In the genomic region with DNA sequence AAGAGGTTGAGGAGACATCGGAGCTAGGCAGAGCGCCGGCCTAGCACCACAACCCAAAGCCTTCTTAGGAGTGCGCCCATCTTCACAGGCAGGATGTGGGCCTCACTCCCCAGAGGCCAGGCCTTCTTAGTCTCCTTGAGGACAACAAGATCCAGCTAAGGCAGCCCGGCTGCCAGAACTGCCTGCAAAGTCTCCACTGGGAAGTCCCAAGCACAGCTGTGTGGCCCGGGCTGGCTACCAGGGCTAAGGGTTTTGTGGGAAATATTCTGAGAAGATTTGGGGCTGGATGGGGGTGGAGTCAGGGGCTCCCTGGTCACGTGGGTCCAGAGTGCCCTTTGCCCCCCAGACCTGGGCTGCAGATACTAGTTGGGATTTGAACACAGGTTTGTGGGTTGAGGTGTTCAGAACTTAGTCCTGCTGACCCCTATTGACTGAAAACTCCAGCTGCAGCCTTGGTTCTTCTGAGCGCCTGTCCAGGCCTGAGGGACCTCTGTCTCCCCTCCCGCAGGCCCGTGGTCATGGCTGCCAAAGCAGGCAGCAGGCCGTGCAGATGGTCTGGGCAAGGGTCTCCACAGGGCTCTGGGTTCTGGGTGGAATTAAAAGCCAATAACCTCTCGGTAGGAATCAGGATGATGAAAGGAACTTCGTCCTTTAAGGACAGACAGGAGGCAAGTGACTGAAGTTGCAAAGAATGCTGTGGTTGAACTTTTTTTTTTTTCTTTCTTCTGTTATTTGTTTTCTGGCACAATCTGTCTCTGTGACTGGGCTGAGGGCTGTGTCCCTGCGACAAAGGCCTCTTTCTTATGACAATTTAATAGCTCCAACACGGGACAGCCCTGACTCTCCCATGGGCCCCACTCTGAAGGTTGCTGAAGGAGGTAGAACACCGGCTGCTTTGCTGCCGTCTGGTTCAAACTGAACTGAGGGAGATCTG, we compare ENCODE assay signal across 7 mouse cellular contexts.
A peak's percentile ranks its signal among the peaks of the same experiment; 100 is the strongest.
DNase-seq lines count a peak whose midpoint lies in the region; ATAC-seq and TF ChIP-seq lines count a peak whose summit lies in the region.

No protein-coding gene starts in this region.

- peak overlapping the region; percentile 88 for H3K27ac ChIP-seq in intestine, postnatal 0 days (ENCODE audit: low read depth, low read length)

- intact Hi-C loops in gastrocnemius, postnatal 14 days (cut with DNase I; ENCODE audit: low total_unique reads): loop anchor here (10.0 kb wide), 1 partner anchor 523 kb away; no protein-coding TSS in a partner anchor

- H3K27me3 ChIP-seq in intestine, postnatal 0 days (replicated peaks; ENCODE audit: control insufficient read depth, insufficient read depth, low read length): no peaks in the 10 kb centered on the region

- H3K36me3 ChIP-seq in intestine, postnatal 0 days (ENCODE audit: control insufficient read depth, insufficient read depth): no peaks in the 10 kb centered on the region

- peak; percentile 80 for ATAC-seq in intestine, postnatal 0 days
- no peak for ATAC-seq in CD4-positive, CD25-positive, alpha-beta regulatory T cell, adult 4 months

- no peaks in the 10 kb centered on the region for H3K9me3 ChIP-seq in intestine, postnatal 0 days (ENCODE audit: control insufficient read depth)

- 49% methylated on average over 17 of the region's 17 CpGs for WGBS in intestine, postnatal 0 days

- H3K4me3 ChIP-seq in intestine, postnatal 0 days (ENCODE audit: low read depth, low read length): no peak overlapping the region

- no peak overlapping the region for H3K4me2 ChIP-seq in intestine, postnatal 0 days (replicated peaks; ENCODE audit: low read depth)

- peak; percentile 47 for TF ChIP-seq CTCF in intestine, postnatal 0 days (IDR thresholded peaks at IDR 0.05; ENCODE audit: low read depth)

- peak; percentile 16 for DNase-seq in right cerebral cortex, adult 18-20 months
- DNase-seq in right cerebral cortex, postnatal 36 days (ENCODE audit: low spot score in 2 of 2): no peak
- DNase-seq in gastrocnemius, postnatal 14 days: peak; percentile 63
- no peak for DNase-seq in cerebellum, postnatal 36 days
- DNase-seq in retina, embryonic 14.5 days (ENCODE audit: low spot score): no peak

- no peak overlapping the region for H3K9ac ChIP-seq in intestine, postnatal 0 days (ENCODE audit: low read depth, low read length)

- H3K4me1 ChIP-seq in intestine, postnatal 0 days (replicated peaks; ENCODE audit: control insufficient read depth, insufficient read depth, low read length): no peaks in the 10 kb centered on the region

Comparison
In these comparisons a context has a peak if more than half of its experiments do, and no peak if none do; other contexts are left out.
1. DNase-seq: peak in right cerebral cortex, adult 18-20 months (single experiment) and gastrocnemius, postnatal 14 days (single experiment); none in right cerebral cortex, postnatal 36 days (0 of 2), cerebellum, postnatal 36 days (0 of 2) and retina, embryonic 14.5 days (single experiment).